Mouse (Mus musculus): ENCODE data around the gene Ldhd.

Gene Ldhd

GRCm38 (mm10) chr8:111617812-111618211 is 12.4 kb downstream of the Ldhd start:
- TF ChIP-seq GATA4 (IDR thresholded peaks at IDR 0.05; ENCODE audit: insufficient replicate concordance, low read length), result no peak

GRCm38 (mm10) chr8:111614786-111615701 is 15.1 kb downstream of the Ldhd start:
- no peak for TF ChIP-seq GATA4 (IDR thresholded peaks at IDR 0.05; ENCODE audit: insufficient replicate concordance, low read length)

GRCm38 (mm10) chr8:111613181-111613580 is 17.0 kb downstream of the Ldhd start:
- no peak for TF ChIP-seq GATA4 (IDR thresholded peaks at IDR 0.05; ENCODE audit: insufficient replicate concordance, low read length)

GRCm38 (mm10) chr8:111607414-111607813 is 22.8 kb downstream of the Ldhd start:
- no peak for TF ChIP-seq GATA4 (IDR thresholded peaks at IDR 0.05; ENCODE audit: insufficient replicate concordance, low read length)

- no peak; the same call in 1 of the 2 replicates for TF ChIP-seq GATA4 (IDR thresholded peaks at IDR 0.05; ENCODE audit: insufficient replicate concordance, low read length)
Measured at GRCm38 (mm10) chr8:111606961-111607360, 23.2 kb downstream of the Ldhd start.

GRCm38 (mm10) chr8:111604986-111605385 is 25.2 kb downstream of the Ldhd start:
- no peak for TF ChIP-seq GATA4 (IDR thresholded peaks at IDR 0.05; ENCODE audit: insufficient replicate concordance, low read length)

GRCm38 (mm10) chr8:111602050-111602449 is 28.1 kb downstream of the Ldhd start:
- TF ChIP-seq GATA4 (IDR thresholded peaks at IDR 0.05; ENCODE audit: insufficient replicate concordance, low read length), result no peak

GRCm38 (mm10) chr8:111599707-111600444 is 30.3 kb downstream of the Ldhd start:
- no peak for TF ChIP-seq GATA4 (IDR thresholded peaks at IDR 0.05; ENCODE audit: insufficient replicate concordance, low read length)

- peak; percentile 93 for TF ChIP-seq GATA4 (IDR thresholded peaks at IDR 0.05; ENCODE audit: insufficient replicate concordance, low read length)
Measured at GRCm38 (mm10) chr8:111597310-111597709, 32.9 kb downstream of the Ldhd start.

GRCm38 (mm10) chr8:111596485-111596821 is 33.7 kb downstream of the Ldhd start:
- no peak for TF ChIP-seq GATA4 (IDR thresholded peaks at IDR 0.05; ENCODE audit: insufficient replicate concordance, low read length)

GRCm38 (mm10) chr8:111595712-111596484 is 34.3 kb downstream of the Ldhd start:
- peak; percentile 57; the same call in 1 of the 2 replicates for TF ChIP-seq GATA4 (IDR thresholded peaks at IDR 0.05; ENCODE audit: insufficient replicate concordance, low read length)

- no peak for TF ChIP-seq GATA4 (IDR thresholded peaks at IDR 0.05; ENCODE audit: insufficient replicate concordance, low read length)
Measured at GRCm38 (mm10) chr8:111594951-111595350, 35.2 kb downstream of the Ldhd start.

GRCm38 (mm10) chr8:111594044-111594840 is 35.9 kb downstream of the Ldhd start:
- no peak for TF ChIP-seq GATA4 (IDR thresholded peaks at IDR 0.05; ENCODE audit: insufficient replicate concordance, low read length)

- no peak for TF ChIP-seq GATA4 (IDR thresholded peaks at IDR 0.05; ENCODE audit: insufficient replicate concordance, low read length)
Measured at GRCm38 (mm10) chr8:111592390-111592910, 37.7 kb downstream of the Ldhd start.

All from liver, adult (tissue).